Mouse (Mus musculus): ENCODE measurements at regions not wholly inside any gene's neighbourhood (a gene's known extent, or its start where the extent isn't known, plus 50 kb on each side); places are given as distances from the start of the nearest gene placed in this dataset.
"Not testable (repeated sequence)": the region's sequence is repeated elsewhere in the genome, so short reads cannot be mapped to it uniquely, and the experiment has no call there.

- no peak overlapping the region for H3K4me3 ChIP-seq (replicated peaks)
- no peaks in the 10 kb centered on the region for H3K36me3 ChIP-seq
- no peak overlapping the region for H3K9ac ChIP-seq (replicated peaks)
- 54% methylated on average over 2 of the region's 2 CpGs for WGBS
- ATAC-seq: peak; percentile 34; the same call in 1 of the 2 replicates
- no peak overlapping the region for H3K4me2 ChIP-seq (replicated peaks)
- no peak overlapping the region for H3K27ac ChIP-seq
- H3K27me3 ChIP-seq: no peaks in the 10 kb centered on the region
- peaks cover 9% of the 10 kb centered on the region; the same call in 1 of the 2 replicates for H3K4me1 ChIP-seq (replicated peaks)
- no peaks in the 10 kb centered on the region for H3K9me3 ChIP-seq
Observed at GRCm38 (mm10) chr10:37779383-37780302, 640.9 kb upstream of the Marcks start.

- Histone ChIP-seq H3K4me3 (replicated peaks) (no peak overlapping the region), H3K9ac (replicated peaks) (no peak overlapping the region), H3K27ac (no peak overlapping the region), H3K36me3 (no peaks in the 10 kb centered on the region), H3K9me3 (no peaks in the 10 kb centered on the region), H3K4me2 (replicated peaks) (no peak overlapping the region), H3K4me1 (replicated peaks) (no peaks in the 10 kb centered on the region), H3K27me3 (no peaks in the 10 kb centered on the region)
- 88% methylated on average over 5 of the region's 5 CpGs for WGBS
- ATAC-seq: no peak
Observed at GRCm38 (mm10) chr10:37760542-37761367, 622.0 kb upstream of the Marcks start.

GRCm38 (mm10) chr10:37741581-37741980 is 602.9 kb upstream of the Marcks start:
- no peaks in the 10 kb centered on the region for H3K27me3 ChIP-seq
- H3K4me3 ChIP-seq (replicated peaks): no peak overlapping the region
- no peaks in the 10 kb centered on the region for H3K4me1 ChIP-seq (replicated peaks)
- no peaks in the 10 kb centered on the region for H3K9me3 ChIP-seq
- no peak overlapping the region for H3K27ac ChIP-seq
- no peak for ATAC-seq
- H3K36me3 ChIP-seq: no peaks in the 10 kb centered on the region
- no peak overlapping the region for H3K9ac ChIP-seq (replicated peaks)
- 55% methylated on average over 2 of the region's 2 CpGs for WGBS
- H3K4me2 ChIP-seq (replicated peaks): no peak overlapping the region

GRCm38 (mm10) chr10:37739024-37739423 is 600.3 kb upstream of the Marcks start:
- WGBS: 86% methylated on average over 2 of the region's 2 CpGs
- no peak overlapping the region for H3K27ac ChIP-seq
- no peak overlapping the region for H3K4me2 ChIP-seq (replicated peaks)
- ATAC-seq: no peak
- H3K4me3 ChIP-seq (replicated peaks): no peak overlapping the region
- no peaks in the 10 kb centered on the region for H3K9me3 ChIP-seq
- no peaks in the 10 kb centered on the region for H3K4me1 ChIP-seq (replicated peaks)
- no peaks in the 10 kb centered on the region for H3K27me3 ChIP-seq
- H3K9ac ChIP-seq (replicated peaks): no peak overlapping the region
- H3K36me3 ChIP-seq: no peaks in the 10 kb centered on the region

GRCm38 (mm10) chr10:37725609-37726008 is 586.9 kb upstream of the Marcks start:
- no peaks in the 10 kb centered on the region for H3K4me1 ChIP-seq (replicated peaks)
- no peak overlapping the region for H3K4me3 ChIP-seq (replicated peaks)
- H3K36me3 ChIP-seq: no peaks in the 10 kb centered on the region
- no peaks in the 10 kb centered on the region for H3K9me3 ChIP-seq
- H3K9ac ChIP-seq (replicated peaks): no peak overlapping the region
- 70% methylated on average over 4 of the region's 4 CpGs for WGBS
- H3K27ac ChIP-seq: no peak overlapping the region
- H3K4me2 ChIP-seq (replicated peaks): no peak overlapping the region
- ATAC-seq: 0 out of 2 replicates have a peak, but pooled peaks have one; percentile 43
- no peaks in the 10 kb centered on the region for H3K27me3 ChIP-seq

- not testable (repeated sequence) for H3K9ac ChIP-seq (replicated peaks); H3K4me3 ChIP-seq (replicated peaks); H3K27me3 ChIP-seq; H3K36me3 ChIP-seq; H3K27ac ChIP-seq; H3K4me1 ChIP-seq (replicated peaks); H3K9me3 ChIP-seq; H3K4me2 ChIP-seq (replicated peaks)
- ATAC-seq: peak; percentile 48; the same call in 1 of the 2 replicates
- 71% methylated on average over 7 of the region's 7 CpGs for whole genome bisulfite sequencing
Observed at GRCm38 (mm10) chr10:37724994-37725393, 586.3 kb upstream of the Marcks start.

- Histone ChIP-seq H3K27me3 (no peaks in the 10 kb centered on the region), H3K4me1 (replicated peaks) (no peaks in the 10 kb centered on the region), H3K27ac (no peak overlapping the region), H3K4me3 (replicated peaks) (no peak overlapping the region), H3K9ac (replicated peaks) (no peak overlapping the region), H3K4me2 (replicated peaks) (no peak overlapping the region), H3K36me3 (no peaks in the 10 kb centered on the region), H3K9me3 (no peaks in the 10 kb centered on the region)
- ATAC-seq: no peak
- WGBS: 93% methylated on average over 2 of the region's 2 CpGs
Observed at GRCm38 (mm10) chr10:37720748-37721147, 582.0 kb upstream of the Marcks start.

GRCm38 (mm10) chr10:37716946-37717345 is 578.2 kb upstream of the Marcks start:
- H3K36me3 ChIP-seq: no peaks in the 10 kb centered on the region
- H3K9me3 ChIP-seq: no peaks in the 10 kb centered on the region
- no peak overlapping the region for H3K4me2 ChIP-seq (replicated peaks)
- H3K27ac ChIP-seq: no peak overlapping the region
- no peaks in the 10 kb centered on the region for H3K27me3 ChIP-seq
- ATAC-seq: no peak
- no peak overlapping the region for H3K9ac ChIP-seq (replicated peaks)
- H3K4me1 ChIP-seq (replicated peaks): no peaks in the 10 kb centered on the region
- no peak overlapping the region for H3K4me3 ChIP-seq (replicated peaks)

- Histone ChIP-seq H3K4me2 (replicated peaks) (no peak overlapping the region), H3K4me3 (replicated peaks) (no peak overlapping the region), H3K27me3 (no peaks in the 10 kb centered on the region), H3K4me1 (replicated peaks) (no peaks in the 10 kb centered on the region), H3K9me3 (no peaks in the 10 kb centered on the region), H3K36me3 (no peaks in the 10 kb centered on the region), H3K9ac (replicated peaks) (no peak overlapping the region), H3K27ac (no peak overlapping the region)
- no peak for ATAC-seq
Observed at GRCm38 (mm10) chr10:37711459-37711858, 572.7 kb upstream of the Marcks start.

GRCm38 (mm10) chr10:37694041-37694690 is 555.4 kb upstream of the Marcks start:
- peaks cover 6% of the 10 kb centered on the region for H3K4me1 ChIP-seq (replicated peaks)
- H3K9me3 ChIP-seq: no peaks in the 10 kb centered on the region
- H3K36me3 ChIP-seq: no peaks in the 10 kb centered on the region
- no peak overlapping the region for H3K4me2 ChIP-seq (replicated peaks)
- no peak overlapping the region for H3K27ac ChIP-seq
- no peak overlapping the region for H3K9ac ChIP-seq (replicated peaks)
- WGBS: 59% methylated on average over 7 of the region's 7 CpGs
- H3K4me3 ChIP-seq (replicated peaks): no peak overlapping the region
- no peaks in the 10 kb centered on the region for H3K27me3 ChIP-seq
- ATAC-seq: 0 out of 2 replicates have a peak, but pooled peaks have one; percentile 48

- Histone ChIP-seq H3K4me3 (replicated peaks) (no peak overlapping the region), H3K27ac (no peak overlapping the region), H3K36me3 (no peaks in the 10 kb centered on the region), H3K9me3 (no peaks in the 10 kb centered on the region), H3K9ac (replicated peaks) (no peak overlapping the region), H3K4me1 (replicated peaks) (peaks cover 6% of the 10 kb centered on the region), H3K4me2 (replicated peaks) (no peak overlapping the region), H3K27me3 (no peaks in the 10 kb centered on the region)
- ATAC-seq: no peak
Observed at GRCm38 (mm10) chr10:37692851-37693250, 554.1 kb upstream of the Marcks start.

GRCm38 (mm10) chr10:37691939-37692338 is 553.2 kb upstream of the Marcks start:
- no peaks in the 10 kb centered on the region for H3K9me3 ChIP-seq
- H3K36me3 ChIP-seq: no peaks in the 10 kb centered on the region
- no peak for ATAC-seq
- no peaks in the 10 kb centered on the region for H3K27me3 ChIP-seq
- no peak overlapping the region for H3K9ac ChIP-seq (replicated peaks)
- H3K27ac ChIP-seq: no peak overlapping the region
- no peak overlapping the region for H3K4me3 ChIP-seq (replicated peaks)
- H3K4me1 ChIP-seq (replicated peaks): peaks cover 6% of the 10 kb centered on the region
- H3K4me2 ChIP-seq (replicated peaks): no peak overlapping the region
- WGBS: 28% methylated on average over 2 of the region's 2 CpGs

Measured in midbrain, embryonic 13.5 days (tissue).